In genomic region chr8:126474299-126475187, GRCm38 (mm10) we compare ENCODE assay signal across 8 mouse cellular contexts. TPM values are rescaled to one million over a fixed set of nuclear protein-coding genes. Genes with fewer than 3 reads are reported as not detected.
A peak's percentile ranks its signal among the peaks of the same experiment; 100 is the strongest.
DNase-seq lines count a peak whose midpoint lies in the region; ATAC-seq and TF ChIP-seq lines count a peak whose summit lies in the region.

TSS of gene Tarbp1 (minus strand) at chr8:126475065.

- H3K36me3 ChIP-seq in heart, embryonic 10.5 days = peaks cover 15% of the 10 kb centered on the region
- peaks cover 14% of the 10 kb centered on the region for H3K36me3 ChIP-seq in kidney, embryonic 14.5 days (ENCODE audit: control insufficient read depth, insufficient read depth, low read length)
- peaks cover 12% of the 10 kb centered on the region for H3K36me3 ChIP-seq in limb, embryonic 14.5 days (ENCODE audit: control insufficient read depth, insufficient read depth, low read length)
- 0 out of 2 replicates have a peak, but pooled peaks cover 2% of the 10 kb centered on the region for H3K36me3 ChIP-seq in midbrain, embryonic 16.5 days (ENCODE audit: control insufficient read depth, insufficient read depth, low read length)
- H3K36me3 ChIP-seq in spleen, adult 2 months (ENCODE audit: control insufficient read depth, insufficient read depth, low read length) = peaks cover 3% of the 10 kb centered on the region; the same call in 1 of the 2 replicates

- H3K9me3 ChIP-seq in heart, embryonic 10.5 days = no peaks in the 10 kb centered on the region
- H3K9me3 ChIP-seq in kidney, embryonic 14.5 days (ENCODE audit: control insufficient read depth, low read length) = no peaks in the 10 kb centered on the region
- no peaks in the 10 kb centered on the region for H3K9me3 ChIP-seq in limb, embryonic 14.5 days (ENCODE audit: control insufficient read depth, low read length)
- no peaks in the 10 kb centered on the region for H3K9me3 ChIP-seq in midbrain, embryonic 16.5 days (replicated peaks; ENCODE audit: control insufficient read depth, low read length, poor library complexity, severe bottlenecking)

- under 1% methylated on average over 124 of the region's 124 CpGs for WGBS in heart, embryonic 10.5 days
- whole genome bisulfite sequencing in kidney, embryonic 14.5 days = under 1% methylated on average over 97 of the region's 124 CpGs
- WGBS in limb, embryonic 14.5 days = 1% methylated on average over 31 of the region's 124 CpGs
- under 1% methylated on average over 111 of the region's 124 CpGs for WGBS in midbrain, embryonic 16.5 days
- WGBS in spleen, adult 2 months = under 1% methylated on average over 116 of the region's 124 CpGs

- TF ChIP-seq POLR2A in bone marrow macrophage, adult 2 months (IDR thresholded peaks at IDR 0.05; ENCODE audit: borderline replicate concordance, low read depth, low read length) = no peak
- peak; percentile 69 for TF ChIP-seq POLR2A in embryonic fibroblast, embryonic 13.5 days (IDR thresholded peaks at IDR 0.05; ENCODE audit: low read depth, low read length)
- 0 out of 2 replicates have a peak, but pooled peaks have one; percentile 21 for TF ChIP-seq POLR2A in limb, embryonic 14.5 days (IDR thresholded peaks at IDR 0.05; ENCODE audit: borderline replicate concordance, extremely low read depth, insufficient read depth, insufficient read length)
- TF ChIP-seq POLR2A in spleen, adult 2 months (IDR thresholded peaks at IDR 0.05; ENCODE audit: low read depth, low read length) = peak; percentile 42

- peak within 1 kb of the TSS; percentile 82 for H3K4me2 ChIP-seq in kidney, embryonic 14.5 days (replicated peaks; ENCODE audit: low read depth, low read length)
- H3K4me2 ChIP-seq in limb, embryonic 14.5 days (replicated peaks; ENCODE audit: low read depth, low read length, severe bottlenecking) = peak within 1 kb of the TSS; percentile 90
- H3K4me2 ChIP-seq in midbrain, embryonic 16.5 days (ENCODE audit: low read length) = peak within 1 kb of the TSS; percentile 66

- no peak for TF ChIP-seq CTCF in bone marrow macrophage, adult 2 months (IDR thresholded peaks at IDR 0.05; ENCODE audit: low read depth, low read length)
- no peak for TF ChIP-seq CTCF in embryonic fibroblast, embryonic 13.5 days (IDR thresholded peaks at IDR 0.05; ENCODE audit: borderline replicate concordance, insufficient read depth, low read length)
- no peak for TF ChIP-seq CTCF in spleen, adult 2 months (IDR thresholded peaks at IDR 0.05; ENCODE audit: extremely low read depth, insufficient read depth, insufficient read length, insufficient replicate concordance)

- peaks cover 18% of the 10 kb centered on the region for H3K27me3 ChIP-seq in heart, embryonic 10.5 days (ENCODE audit: insufficient read depth, poor library complexity, severe bottlenecking)
- 0 out of 2 replicates have a peak, but pooled peaks cover 2% of the 10 kb centered on the region for H3K27me3 ChIP-seq in kidney, embryonic 14.5 days (ENCODE audit: control insufficient read depth, insufficient read depth, low read length)
- no peaks in the 10 kb centered on the region; the same call in 1 of the 2 replicates for H3K27me3 ChIP-seq in limb, embryonic 14.5 days (ENCODE audit: control insufficient read depth, insufficient read depth, low read length)
- no peaks in the 10 kb centered on the region for H3K27me3 ChIP-seq in midbrain, embryonic 16.5 days (ENCODE audit: control insufficient read depth, insufficient read depth, low read depth, low read length)
- no peaks in the 10 kb centered on the region for H3K27me3 ChIP-seq in spleen, adult 2 months (ENCODE audit: control insufficient read depth, insufficient read depth, low read length)

- peak within 1 kb of the TSS; percentile 86 for H3K9ac ChIP-seq in kidney, embryonic 14.5 days (ENCODE audit: low read depth, low read length)
- H3K9ac ChIP-seq in limb, embryonic 14.5 days (ENCODE audit: low read depth, low read length, severe bottlenecking) = peak within 1 kb of the TSS; percentile 76
- H3K9ac ChIP-seq in midbrain, embryonic 16.5 days (ENCODE audit: low read depth, low read length) = peak within 1 kb of the TSS; percentile 84

- peak within 1 kb of the TSS; percentile 84 for H3K4me3 ChIP-seq in bone marrow macrophage, adult 2 months (ENCODE audit: insufficient read depth, low read length)
- peak within 1 kb of the TSS; percentile 66 for H3K4me3 ChIP-seq in embryonic fibroblast, embryonic 13.5 days (ENCODE audit: insufficient read depth, low read length)
- peak within 1 kb of the TSS; percentile 94 for H3K4me3 ChIP-seq in heart, embryonic 10.5 days
- peak within 1 kb of the TSS; percentile 88 for H3K4me3 ChIP-seq in kidney, embryonic 14.5 days (ENCODE audit: low read length)
- H3K4me3 ChIP-seq in limb, embryonic 14.5 days (replicated peaks; ENCODE audit: low read length) = peak within 1 kb of the TSS; percentile 91
- peak within 1 kb of the TSS; percentile 88 for H3K4me3 ChIP-seq in midbrain, embryonic 16.5 days (ENCODE audit: low read depth, low read length)
- H3K4me3 ChIP-seq in spleen, adult 2 months (ENCODE audit: extremely low read depth, insufficient read depth, insufficient read length) = peak within 1 kb of the TSS; percentile 84

- ATAC-seq in kidney, embryonic 14.5 days (ENCODE audit: low FRiP score, low TSS enrichment) = peak; percentile 92
- ATAC-seq in limb, embryonic 14.5 days (ENCODE audit: low FRiP score, low read depth) = peak; percentile 94
- ATAC-seq in midbrain, embryonic 16.5 days = peak; percentile 97

- peaks cover 15% of the 10 kb centered on the region for H3K4me1 ChIP-seq in bone marrow macrophage, adult 2 months (ENCODE audit: control insufficient read depth, insufficient read depth, low read length)
- H3K4me1 ChIP-seq in embryonic fibroblast, embryonic 13.5 days (ENCODE audit: control insufficient read depth, insufficient read depth, low read length) = peaks cover 4% of the 10 kb centered on the region
- peaks cover 22% of the 10 kb centered on the region for H3K4me1 ChIP-seq in heart, embryonic 10.5 days
- peaks cover 9% of the 10 kb centered on the region; the same call in 1 of the 2 replicates for H3K4me1 ChIP-seq in kidney, embryonic 14.5 days (ENCODE audit: control insufficient read depth, insufficient read depth, low read length)
- H3K4me1 ChIP-seq in limb, embryonic 14.5 days (ENCODE audit: control insufficient read depth, insufficient read depth, low read length) = peaks cover 14% of the 10 kb centered on the region
- H3K4me1 ChIP-seq in midbrain, embryonic 16.5 days (ENCODE audit: control insufficient read depth, insufficient read depth, low read length) = peaks cover 23% of the 10 kb centered on the region
- H3K4me1 ChIP-seq in spleen, adult 2 months (ENCODE audit: control insufficient read depth, insufficient read depth, insufficient read length) = peaks cover 10% of the 10 kb centered on the region

- DNase-seq in A20 (ENCODE audit: low read depth, low spot score) = peak; percentile 94
- peak; percentile 92 for DNase-seq in heart, embryonic 10.5 days (ENCODE audit: low spot score)
- DNase-seq in limb, embryonic 14.5 days (ENCODE audit: low spot score) = peak; percentile 92
- peak; percentile 72 to 89 for DNase-seq in spleen, adult 2 months (ENCODE audit: low read depth in 1 of 2, low spot score in 2 of 2)

- H3K27ac ChIP-seq in bone marrow macrophage, adult 2 months (ENCODE audit: insufficient read depth, low read depth, low read length) = peak within 1 kb of the TSS; percentile 42
- 0 out of 2 replicates have a peak within 1 kb of the TSS, but pooled peaks have one; percentile 1 for H3K27ac ChIP-seq in embryonic fibroblast, embryonic 13.5 days (ENCODE audit: insufficient read depth, low read length)
- H3K27ac ChIP-seq in heart, embryonic 10.5 days = peak within 1 kb of the TSS; percentile 94
- H3K27ac ChIP-seq in kidney, embryonic 14.5 days (ENCODE audit: low read depth, low read length) = peak within 1 kb of the TSS; percentile 83
- H3K27ac ChIP-seq in limb, embryonic 14.5 days (replicated peaks; ENCODE audit: low read depth, low read length) = peak within 1 kb of the TSS; percentile 85
- H3K27ac ChIP-seq in midbrain, embryonic 16.5 days (ENCODE audit: low read length) = peak within 1 kb of the TSS; percentile 91
- peak within 1 kb of the TSS; percentile 80 for H3K27ac ChIP-seq in spleen, adult 2 months (ENCODE audit: insufficient read depth, low read length)

RNA-seq across cellular contexts. Expression of gene Tarbp1, which starts in this region (rescaled TPM):
- 1.7 and 2.1 TPM in 2 replicates for polyA plus RNA-seq in bone marrow macrophage, adult 2 months (2012; ENCODE audit: insufficient read depth, insufficient read length, missing spikeins)
- 4.9 and 6.0 TPM in 2 replicates for polyA plus RNA-seq in embryonic fibroblast, embryonic 13.5 days (2011; ENCODE audit: insufficient read length, low read depth, missing spikeins)
- 1.9 and 2.7 TPM in 2 replicates for polyA plus RNA-seq in heart, embryonic 10.5 days (2016; fragmentation: Nextera tagmentation; extraction: Ambion mirVana)
- polyA plus RNA-seq in kidney, embryonic 14.5 days (2014; fragmentation: Nextera tagmentation; extraction: Ambion mirVana) = 3.3 and 6.3 TPM in 2 replicates
- polyA plus RNA-seq in limb, embryonic 14.5 days (2012; rRNA removed) = 8.2 and 9.9 TPM in 2 replicates
- polyA plus RNA-seq in limb, embryonic 14.5 days (2014; fragmentation: Nextera tagmentation; extraction: Ambion mirVana) = 3.3 and 4.0 TPM in 2 replicates
- 1.7 and 2.1 TPM in 2 replicates for polyA plus RNA-seq in midbrain, embryonic 16.5 days (2015; fragmentation: Nextera tagmentation; extraction: Ambion mirVana)
- 3.9 and 5.0 TPM in 2 replicates for polyA plus RNA-seq in spleen, adult 2 months (2012; rRNA removed)

Comparison
In these comparisons a context has a peak if more than half of its experiments do, and no peak if none do; other contexts are left out.
1. Peak in every context shown above with its lines: DNase-seq, ATAC-seq, H3K4me3 ChIP-seq and H3K27ac ChIP-seq.
2. H3K27ac ChIP-seq: peak in every context shown above with its lines; median percentile 94 in heart, embryonic 10.5 days; 91 in midbrain, embryonic 16.5 days; 85 in limb, embryonic 14.5 days; 83 in kidney, embryonic 14.5 days; 80 in spleen, adult 2 months; 42 in bone marrow macrophage, adult 2 months; 1 in embryonic fibroblast, embryonic 13.5 days.